Mouse (Mus musculus) skeletal muscle tissue, adult 2 months (tissue): Measurements from ENCODE around the gene Oxgr1.
"Not testable (repeated sequence)": the region's sequence is repeated elsewhere in the genome, so short reads cannot be mapped to it uniquely, and the experiment has no call there.

Experiments used
- DNase-seq: peaks from one replicate; pipeline ENCODE4 v3.0.0-alpha.2; 2012; ENCODE audit warnings: low read depth, low spot score

Gene Oxgr1

DNA sequence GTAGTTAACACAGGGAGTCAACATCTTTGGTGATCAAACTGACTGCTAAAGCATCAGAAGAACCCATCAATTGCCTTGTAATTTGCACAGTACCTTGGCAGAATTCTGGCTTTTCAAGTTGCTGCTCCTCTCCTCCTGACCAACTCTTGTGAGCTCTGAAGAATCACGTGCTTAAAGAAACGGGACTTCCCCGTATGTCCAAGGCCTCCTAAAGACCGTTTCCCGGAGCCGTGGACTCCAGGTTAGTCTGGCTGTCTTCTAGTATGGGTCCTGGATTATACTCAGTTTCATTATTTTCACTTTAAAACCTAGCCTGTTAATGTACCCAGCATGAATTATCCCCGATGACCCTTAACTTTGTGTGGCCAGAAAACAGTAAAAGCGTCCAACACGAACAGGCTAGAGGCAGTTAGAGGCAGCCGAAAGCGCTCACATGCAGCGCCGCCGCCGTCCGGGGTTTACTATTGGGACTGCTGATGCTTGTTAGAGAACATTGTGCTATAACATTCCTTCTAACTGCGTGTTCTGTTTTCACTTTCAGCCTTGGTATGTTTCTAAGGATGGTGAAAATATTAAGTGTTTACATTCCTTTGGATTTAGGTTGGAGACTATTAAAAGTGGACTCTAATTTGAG lies at the start of gene Oxgr1:
TSS of gene Oxgr1 (minus strand) at position 249 of the 634 bp plus-strand sequence.
- no peak for DNase-seq

DNA sequence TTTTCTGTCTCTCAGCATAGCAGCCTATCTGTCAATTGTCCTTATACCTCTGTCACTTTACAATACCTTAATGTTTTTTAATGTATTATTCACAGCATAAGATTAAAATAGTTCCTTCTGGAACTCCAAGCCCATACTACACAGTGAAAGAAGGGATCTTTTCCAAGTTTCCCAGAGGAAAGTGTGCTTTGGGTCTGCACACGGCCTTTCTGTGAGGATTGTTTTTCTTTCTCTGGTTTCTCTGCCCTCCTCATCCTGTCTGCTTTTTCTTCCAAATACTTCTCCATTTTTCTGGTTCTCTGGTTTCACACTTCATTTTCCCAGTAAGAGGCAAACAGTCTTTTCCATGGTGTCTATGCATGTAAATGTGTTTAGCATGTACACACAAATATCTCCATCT lies 48.2 kb upstream of the Oxgr1 start:
- DNase-seq = no peak

DNA sequence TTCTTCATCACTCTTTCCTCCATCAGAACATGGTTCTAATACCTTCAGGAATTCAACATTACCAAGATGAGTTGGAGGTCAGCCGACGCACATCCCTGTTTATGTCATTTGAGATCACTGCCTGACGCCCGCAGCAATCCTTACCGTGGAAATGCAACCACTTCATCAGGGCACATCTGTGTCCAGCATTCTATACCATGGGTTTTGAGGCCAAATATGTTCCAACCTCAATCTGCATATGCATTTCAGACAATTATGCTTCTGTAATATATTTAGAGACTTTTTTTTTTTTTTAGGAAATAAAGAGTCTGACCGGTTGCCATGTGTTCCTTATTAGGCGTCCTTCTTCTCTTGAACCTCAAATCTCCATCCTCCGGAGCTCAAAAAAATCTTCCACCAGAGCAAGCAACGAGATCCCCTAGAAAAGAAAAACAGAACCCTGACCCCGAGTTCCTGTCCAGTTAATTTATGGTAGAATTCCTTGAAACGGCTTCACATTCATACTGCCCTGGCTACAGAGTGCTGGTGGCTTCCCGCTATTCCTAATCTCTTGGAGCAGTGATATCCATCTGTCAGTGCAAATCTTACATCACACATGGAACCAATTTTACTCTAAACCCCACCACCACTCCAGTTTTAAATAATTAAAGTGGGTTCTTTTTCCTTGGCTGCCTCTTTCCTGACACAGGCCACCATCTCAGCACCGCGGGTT lies 47.6 kb upstream of the Oxgr1 start:
- no peak for DNase-seq

DNA sequence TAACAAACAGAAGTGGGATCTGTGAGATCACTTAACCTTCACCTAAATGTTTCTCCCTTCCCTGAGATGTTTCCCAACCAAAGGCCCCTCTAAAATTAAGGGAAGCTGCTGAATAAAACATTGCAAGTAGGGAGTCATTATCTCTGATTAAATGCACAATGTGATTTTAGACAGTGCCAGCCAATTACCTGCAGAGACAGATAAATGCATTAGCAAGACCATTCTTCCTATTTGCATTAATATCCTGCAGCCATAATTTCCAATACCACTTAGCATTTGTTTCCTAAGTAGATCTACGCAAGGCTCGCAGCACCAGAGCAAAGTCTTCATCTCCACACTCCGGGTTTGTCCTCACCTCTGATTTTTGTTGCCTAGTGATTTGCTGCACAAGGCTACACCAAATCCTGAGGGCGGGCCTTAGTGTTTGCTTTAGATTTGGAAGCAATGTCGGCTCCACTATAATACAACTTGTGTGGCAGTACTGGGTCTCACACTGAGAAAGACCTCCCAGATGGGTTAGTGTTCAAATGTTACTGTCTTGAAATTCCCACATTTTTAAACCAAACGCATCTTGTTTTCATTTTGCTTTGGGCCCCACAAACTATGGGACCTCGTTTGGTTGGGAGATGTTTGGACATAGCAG lies 46.9 kb upstream of the Oxgr1 start:
- no peak for DNase-seq

DNA sequence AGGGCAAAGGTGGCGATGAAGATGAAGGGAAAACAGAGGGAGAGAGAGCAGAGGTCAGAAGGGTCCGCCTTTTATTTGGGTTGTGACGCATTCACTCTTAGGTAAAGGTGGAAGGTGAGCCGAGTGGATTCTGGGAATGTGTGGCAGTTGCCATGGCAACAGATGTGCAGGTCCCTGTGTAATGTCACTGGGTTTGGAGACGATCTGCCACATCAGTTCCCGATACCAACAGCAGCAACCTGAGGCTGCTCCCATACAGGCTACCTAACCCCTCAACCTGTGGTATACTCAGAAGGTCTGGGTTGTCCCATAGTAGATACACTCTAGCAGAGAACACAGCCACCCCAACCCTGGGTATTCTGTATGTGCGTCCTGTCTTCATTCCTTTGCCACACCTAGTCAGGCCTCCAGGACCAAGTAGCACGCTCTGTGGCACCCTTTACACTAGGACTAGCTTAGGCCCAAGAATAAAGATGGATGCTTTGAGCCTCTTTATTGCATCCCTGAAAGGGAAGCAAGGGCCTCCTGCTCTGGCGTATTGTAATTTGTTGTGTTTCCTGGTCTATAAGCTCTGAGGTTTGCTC lies 41.9 kb upstream of the Oxgr1 start:
- no peak for DNase-seq

DNA sequence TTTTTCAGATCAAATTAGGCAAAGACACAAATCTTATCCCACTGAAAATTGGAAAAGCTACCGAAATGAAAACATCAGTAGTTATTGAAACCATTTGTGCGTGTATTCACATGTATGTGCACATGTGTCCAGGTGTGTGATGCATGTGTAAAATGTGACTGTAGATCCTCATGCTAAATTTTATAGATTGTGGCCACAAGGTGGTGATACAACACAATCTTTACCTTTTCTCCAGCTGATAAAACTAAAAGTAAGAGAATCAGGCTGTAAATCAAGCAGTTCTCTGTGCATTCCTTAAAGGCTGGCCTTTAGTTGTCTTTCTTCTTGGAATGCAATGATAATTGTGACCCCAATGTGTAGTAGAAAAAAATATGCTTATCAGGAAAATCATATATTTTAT lies 34.0 kb upstream of the Oxgr1 start:
- DNase-seq = peak; percentile 21

DNA sequence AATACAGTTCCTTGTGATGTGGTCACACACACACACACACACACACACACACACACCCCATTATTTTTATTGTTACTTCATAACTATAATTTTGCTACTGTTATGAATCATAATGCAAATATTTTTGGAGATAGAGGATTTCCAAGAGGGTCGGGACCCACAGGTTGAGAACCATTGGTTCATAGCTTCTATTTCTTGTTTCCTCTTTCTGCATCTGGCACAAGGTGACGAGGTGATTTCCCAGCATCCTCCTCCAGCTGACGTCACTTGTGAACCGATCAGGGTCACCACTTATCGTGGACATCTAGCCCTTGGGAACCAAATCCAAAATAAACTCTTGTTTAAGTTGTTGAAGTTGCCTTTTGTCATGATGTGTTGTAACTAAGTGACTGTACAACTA lies 33.5 kb upstream of the Oxgr1 start:
- DNase-seq = no peak

DNA sequence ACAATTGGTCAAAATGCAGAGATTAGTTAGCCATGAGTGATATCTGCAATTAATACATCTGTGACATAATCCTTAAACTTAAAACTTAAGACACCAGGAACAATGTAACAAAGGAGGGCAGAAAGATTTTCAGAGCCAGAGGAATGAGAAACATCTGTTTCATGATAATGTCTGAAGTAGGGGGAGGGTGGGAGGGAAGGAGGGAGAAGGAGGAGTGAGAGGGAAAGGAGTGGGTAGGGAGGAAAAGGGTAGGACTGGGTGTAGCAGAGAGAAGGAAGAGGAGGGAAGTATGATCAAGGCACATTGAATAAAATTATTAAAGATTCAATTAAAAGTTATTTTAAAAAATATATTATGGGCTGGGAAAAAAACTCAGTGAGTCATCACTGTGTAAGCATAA lies 32.0 kb upstream of the Oxgr1 start:
- no peak for DNase-seq

DNA sequence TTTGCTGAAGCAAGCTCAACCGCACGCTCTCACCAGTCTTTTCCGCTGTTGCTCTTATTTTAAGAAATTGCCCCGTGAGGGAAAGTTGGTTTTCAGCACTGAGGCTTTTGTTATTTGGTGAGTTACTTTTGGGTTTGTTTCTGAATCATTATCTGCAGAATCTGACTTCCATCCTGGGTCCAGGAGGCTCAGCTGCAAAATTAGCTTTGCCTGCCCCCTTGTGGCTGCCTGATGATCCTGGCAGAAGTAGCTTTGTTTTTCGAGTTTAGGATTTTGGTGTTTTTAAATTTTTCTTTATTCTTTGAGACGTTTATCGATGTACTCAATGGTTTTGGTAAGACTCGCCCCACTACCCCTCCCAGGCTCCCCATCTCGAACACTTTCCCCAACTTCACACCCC lies 18.9 kb upstream of the Oxgr1 start:
- no peak for DNase-seq

DNA sequence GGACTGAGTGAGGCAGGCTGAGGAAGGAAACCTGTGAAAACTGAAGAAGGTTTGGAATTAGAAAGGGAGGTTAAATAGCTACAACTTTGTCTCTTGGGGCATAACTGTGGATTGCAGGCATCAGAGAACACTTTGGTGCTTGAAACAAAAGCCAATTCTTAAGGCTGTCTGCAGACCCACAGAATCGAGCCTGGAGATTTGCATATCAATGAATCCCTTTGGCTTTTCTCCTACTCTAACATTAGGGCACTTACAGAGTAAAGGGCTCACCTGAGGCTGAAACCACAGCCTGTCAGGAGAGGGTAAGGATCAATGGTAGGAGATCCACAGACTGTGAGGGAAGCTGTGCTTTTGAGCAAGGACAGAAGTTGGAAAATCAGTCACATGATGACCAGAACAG lies 8.8 kb downstream of the Oxgr1 start:
- DNase-seq = no peak

DNA sequence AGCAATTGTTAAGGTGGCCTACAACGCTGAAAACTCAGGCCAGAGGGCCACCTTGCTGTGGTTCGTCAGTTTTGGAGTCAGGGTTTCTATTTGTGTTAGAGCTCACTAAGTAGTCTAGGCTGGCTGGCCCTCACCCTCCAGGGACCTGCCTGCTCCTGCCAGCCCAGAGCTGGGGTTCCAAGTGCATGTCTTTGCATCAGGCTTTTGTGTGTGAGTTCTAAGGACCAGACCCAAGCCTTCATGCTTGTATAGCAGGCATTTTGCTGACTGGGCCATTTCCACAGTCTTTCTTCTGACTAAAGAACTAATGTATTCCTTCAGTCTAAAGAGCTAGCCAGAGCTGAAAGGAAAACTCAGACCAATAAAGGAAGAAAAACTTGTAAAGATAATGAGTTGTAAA lies 22.3 kb downstream of the Oxgr1 start:
- DNase-seq = no peak

DNA sequence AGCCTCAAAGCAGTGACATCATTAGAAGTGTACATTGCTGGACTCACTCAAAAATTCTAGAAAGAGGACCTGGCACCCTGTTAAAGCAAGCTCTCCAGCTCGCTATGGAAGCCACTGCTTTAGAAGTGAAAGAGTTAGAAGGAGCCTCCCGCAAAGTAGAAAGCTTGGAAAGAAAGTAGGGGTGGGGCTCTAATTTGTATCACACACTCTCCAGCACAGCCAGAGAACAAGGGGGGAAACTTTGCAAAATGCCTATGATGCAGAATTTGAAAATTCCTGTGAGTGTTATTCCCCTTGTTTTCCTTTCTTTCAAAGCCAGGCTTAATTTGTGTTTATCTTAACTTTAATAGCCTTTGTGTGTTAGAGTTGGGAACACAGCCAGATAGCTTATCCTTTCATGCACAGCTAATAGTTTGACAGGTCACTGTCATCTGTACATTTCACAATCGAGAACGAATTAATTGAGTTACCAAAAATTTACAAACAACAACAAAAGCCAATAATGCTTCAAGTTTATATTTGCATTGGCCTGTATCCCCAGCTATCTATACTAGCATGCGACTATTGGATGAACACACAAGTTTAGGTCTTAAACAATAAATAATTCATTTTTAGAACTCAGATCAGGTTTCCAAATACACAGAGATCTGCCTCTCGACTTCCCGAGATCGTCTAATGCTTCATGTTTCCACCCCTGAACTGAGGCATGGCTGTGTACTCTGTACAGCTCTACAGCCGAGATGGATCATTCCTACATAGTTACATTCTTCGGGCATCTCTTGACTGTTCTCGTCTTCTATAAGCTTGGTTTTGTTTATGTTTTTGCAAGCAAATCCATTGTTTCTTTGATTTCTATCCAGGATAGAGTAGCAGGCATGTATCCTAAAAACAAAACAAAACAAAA lies 32.0 kb downstream of the Oxgr1 start:
- no peak for DNase-seq

DNA sequence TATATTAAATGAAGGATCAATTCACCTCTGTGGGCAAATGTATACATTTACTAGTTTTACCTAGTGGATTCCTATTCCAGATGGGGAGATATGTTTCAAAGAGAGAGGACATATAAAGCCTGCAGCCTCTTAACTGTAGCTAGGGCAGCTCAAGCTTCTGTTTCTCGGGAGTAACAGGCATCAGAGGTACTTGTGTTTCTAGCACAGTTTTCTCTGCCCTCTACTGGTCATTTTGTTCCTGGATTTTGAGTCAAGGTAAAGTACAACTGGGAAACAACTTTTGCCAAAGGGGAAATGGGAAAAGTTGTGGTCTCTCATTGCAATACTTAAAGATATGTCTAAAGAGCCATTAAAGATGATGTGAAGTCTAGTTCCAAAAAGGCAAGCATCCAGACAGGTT lies 37.1 kb downstream of the Oxgr1 start:
- no peak for DNase-seq

DNA sequence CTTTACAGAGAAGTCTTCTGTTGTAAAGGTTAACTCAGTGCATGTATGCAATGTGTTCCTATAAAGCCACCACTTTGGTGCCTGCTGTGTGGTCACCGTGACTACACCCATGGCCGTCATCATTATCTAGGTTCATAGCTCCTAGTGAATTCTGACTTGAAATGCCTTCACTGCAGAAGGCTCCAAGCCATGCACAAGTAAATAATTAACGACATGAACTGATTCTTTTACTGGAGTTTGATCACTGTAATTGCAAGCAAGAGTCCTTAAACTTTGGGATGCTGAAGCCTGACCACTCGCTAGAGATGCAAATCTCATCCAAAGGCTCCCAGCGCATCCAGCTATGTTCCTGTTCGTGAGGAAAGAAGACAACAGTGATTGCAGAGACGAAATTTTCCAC lies 38.6 kb downstream of the Oxgr1 start:
- no peak for DNase-seq

DNA sequence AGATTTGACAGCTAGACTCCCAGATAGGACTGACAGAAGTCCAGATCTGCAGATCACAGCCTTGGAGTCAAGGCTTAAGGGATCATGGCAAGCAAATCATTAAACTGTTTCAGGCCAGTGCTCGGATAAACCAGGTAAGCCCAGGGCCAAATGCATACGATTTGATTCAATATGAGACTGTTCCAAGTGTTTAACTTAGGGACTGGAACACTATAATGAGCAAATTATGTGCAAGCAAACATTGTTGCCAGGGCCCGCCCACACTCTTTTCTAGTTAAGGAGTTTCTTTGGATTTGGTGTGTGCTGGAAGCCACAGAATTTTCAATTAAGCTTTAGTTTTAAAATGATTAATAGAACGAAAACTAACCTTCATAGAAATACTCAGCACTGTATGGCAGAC lies 39.6 kb downstream of the Oxgr1 start:
- DNase-seq = no peak

DNA sequence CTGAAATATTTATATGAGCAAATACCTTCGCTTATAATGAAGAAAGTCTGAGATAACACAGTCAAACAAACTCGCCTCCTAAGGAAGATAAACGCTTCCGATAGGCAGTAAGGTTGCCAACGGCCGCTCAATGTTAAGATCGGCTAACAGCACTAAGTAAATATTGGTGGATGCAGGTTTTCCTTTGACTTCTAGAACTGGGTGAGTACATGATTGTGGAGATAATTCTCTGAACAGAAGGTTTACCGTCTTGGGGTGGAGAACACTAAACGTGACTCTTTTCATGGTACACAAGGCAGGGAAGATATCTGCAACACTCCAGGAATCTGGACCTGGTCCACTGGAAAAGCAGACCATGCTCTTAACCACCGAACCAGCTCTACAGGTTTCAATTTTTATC lies 52.6 kb downstream of the Oxgr1 start:
- DNase-seq = no peak

DNA sequence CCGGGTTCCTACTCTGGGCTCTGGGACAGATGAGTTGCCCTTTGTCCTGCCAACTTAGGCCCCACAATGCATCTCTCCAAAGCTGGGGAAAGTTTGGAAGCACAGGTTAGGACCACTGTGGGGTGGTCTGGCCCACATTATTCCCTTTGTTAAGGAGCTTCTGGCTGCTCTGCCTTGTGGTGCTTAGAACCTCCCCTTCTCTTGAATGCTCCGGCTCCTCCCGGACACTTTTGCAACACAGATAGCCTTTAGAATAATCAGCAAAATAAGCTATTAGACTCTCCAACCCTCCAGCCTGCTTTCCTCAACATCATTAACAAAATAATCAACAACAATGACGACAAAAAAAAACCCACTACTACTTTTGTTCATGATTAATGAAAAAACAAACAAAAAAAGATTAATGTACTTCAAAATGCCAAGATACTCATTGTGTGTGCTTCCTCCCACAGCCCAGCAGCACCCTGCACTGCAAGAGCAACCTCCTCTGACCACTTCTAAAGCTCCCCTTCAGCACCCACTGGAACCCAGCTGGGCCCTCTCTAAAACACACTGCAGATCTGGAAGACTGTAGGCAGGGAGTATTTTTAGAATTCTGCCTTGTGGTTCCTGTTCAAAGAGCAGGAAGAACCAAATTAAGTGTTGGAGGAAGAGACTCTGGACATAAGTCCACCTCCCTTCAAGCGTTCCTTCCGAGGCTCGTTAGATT lies 53.1 kb downstream of the Oxgr1 start:
- no peak for DNase-seq

DNA sequence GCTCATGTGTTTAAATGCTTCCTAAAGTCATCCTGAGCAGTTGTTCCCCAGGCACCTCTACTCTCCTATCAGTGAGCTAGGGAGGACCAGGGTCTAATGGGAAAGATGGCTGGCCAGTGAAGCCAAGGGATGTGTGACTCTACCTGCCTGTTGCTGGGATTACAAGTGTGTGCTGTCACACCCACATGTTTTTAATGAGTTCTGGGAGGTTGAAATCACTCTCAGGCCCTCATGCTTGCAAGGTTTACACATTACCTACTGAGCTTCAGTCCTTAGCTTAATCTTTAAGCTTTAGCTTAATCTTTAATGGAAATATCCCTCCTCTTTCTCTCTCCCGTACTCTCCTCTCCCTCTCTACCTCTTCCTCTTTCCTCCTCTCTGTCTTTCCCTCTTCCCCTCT lies 55.0 kb downstream of the Oxgr1 start:
- no peak for DNase-seq

DNA sequence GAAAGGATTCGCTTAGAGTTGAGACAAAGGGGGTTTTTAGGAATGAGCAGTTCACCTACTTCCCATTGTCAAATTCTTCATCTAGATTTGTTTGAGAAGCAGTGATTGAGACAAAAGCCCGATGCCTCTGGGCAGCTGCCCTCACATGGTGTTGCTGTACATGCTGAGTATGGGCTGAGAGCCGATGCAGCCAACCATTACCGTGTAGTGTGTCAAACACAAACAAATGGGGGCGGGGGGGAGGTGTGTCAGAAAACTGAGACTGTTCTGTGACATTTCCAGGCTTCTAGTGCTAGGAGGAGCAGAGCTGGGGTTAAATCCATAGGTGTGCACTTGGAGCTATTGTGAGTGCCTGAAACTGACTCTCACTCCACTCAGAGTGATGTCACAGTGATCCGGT lies 55.5 kb downstream of the Oxgr1 start:
- no peak for DNase-seq

DNA sequence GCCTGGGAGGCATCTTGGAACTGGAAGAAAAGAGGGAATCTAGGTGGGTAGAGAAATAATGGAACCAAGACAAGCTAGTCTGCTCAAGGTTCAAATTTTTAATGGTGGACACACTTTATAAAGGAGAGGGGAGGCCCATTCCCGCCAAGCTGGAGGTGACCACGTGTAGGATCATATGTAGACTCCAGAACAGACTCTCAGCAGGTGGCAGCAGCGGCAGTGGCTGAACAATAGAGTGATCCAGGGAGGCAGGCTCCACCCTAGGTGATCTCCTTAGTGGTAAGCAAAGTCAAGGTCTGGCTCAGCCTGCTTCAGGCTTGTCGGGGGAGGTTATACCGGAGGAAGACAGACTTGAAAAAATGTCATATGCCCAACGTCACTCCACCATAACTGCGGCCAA lies 55.9 kb downstream of the Oxgr1 start:
- DNase-seq = not testable (repeated sequence)

DNA sequence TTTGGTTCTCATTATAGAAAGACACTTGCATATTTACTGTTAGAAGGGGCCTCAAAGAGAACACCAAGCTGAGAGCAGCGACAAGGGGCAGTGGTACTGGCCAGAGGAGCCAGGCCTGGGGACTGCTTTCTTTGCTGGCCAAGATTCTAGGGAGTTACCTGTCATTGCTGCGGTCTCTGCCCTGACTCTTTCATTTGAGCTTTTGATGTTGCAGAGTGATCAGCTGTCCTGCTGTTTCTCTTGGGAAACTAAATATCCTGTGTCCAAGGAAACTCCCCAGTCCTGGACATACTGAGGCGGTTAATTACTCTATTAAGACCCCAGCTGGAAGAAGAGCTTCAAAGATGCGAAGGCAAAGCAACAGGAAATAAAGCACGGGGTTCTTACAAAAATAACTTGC lies 60.9 kb downstream of the Oxgr1 start:
- no peak for DNase-seq
